ENCODE assay signal across 11 mouse cellular contexts in the genomic region with DNA sequence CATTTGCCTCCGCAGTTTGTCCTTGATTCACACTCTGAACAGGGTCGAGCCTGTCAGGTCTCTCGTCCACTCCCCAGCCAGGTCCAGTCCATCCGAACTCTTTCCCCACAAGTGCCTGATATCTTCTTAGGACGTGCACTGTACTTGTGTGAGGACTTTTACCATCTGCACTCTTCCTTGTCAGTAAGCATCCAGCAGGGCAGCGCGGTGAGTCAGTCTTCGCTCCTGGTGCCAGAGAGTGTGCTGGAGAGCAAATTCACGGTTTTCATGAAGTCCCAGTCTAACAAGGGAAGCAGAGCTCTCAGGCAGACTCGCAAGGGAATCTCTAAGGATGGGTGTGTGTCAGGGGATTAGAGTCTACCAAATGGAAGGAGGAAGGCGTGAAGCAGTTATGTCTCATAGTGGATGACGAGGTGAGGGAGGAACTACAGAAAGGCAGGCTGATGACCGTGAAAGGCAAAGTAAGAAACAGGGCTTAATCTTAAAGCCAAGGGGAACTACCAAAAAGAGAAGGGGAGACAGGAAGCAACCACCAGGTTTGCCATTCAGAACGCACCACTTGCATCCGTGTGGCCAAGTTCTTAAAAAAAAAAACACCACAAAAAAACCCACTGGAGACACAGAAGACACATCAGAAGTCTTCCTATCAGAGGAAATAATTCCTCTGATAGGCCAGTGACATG. TPM values are rescaled to one million over a fixed set of nuclear protein-coding genes. Genes with fewer than 3 reads are reported as not detected.
DNase-seq lines count a peak whose midpoint lies in the region.
"Had no signal": no experiment of that assay in that cellular context is flagged by ENCODE, and none has a peak within 500 bp of the region (broad histone marks: within the 10 kb centered on the region; RNA-seq: fewer than 3 reads in every experiment).

No protein-coding gene starts in this region.

- intact Hi-C loops in left cerebral cortex, postnatal 36 days (cut with DNase I) = no loop called here
- intact Hi-C loops in left cerebral cortex, postnatal 14 days (cut with DNase I) = no loop called here

- DNase-seq in adrenal gland, postnatal 36 days = peak; percentile 36 to 47
- no peak for DNase-seq in adrenal gland, postnatal 4 days (ENCODE audit: low spot score in 2 of 2)
- peak; percentile 14 to 25 for DNase-seq in left cerebral cortex, postnatal 36 days (ENCODE audit: low spot score in 2 of 2)
- no peak for DNase-seq in left cerebral cortex, postnatal 14 days (ENCODE audit: low spot score in 2 of 2)
- peak; percentile 27 for DNase-seq in R1 (ENCODE audit: low read depth, low spot score)
- DNase-seq in naive thymus-derived CD4-positive, alpha-beta T cell, adult 2 months (ENCODE audit: low read depth) = peak; percentile 69
- DNase-seq in kidney, adult 9 months = no peak
- DNase-seq in urinary bladder, postnatal 4 days (ENCODE audit: low spot score in 2 of 2) = no peak
- DNase-seq: kidney, adult 8-10 months; liver, embryonic 13.5 days; lung, postnatal 36 days had no signal

RNA-seq across cellular contexts. Expression of a gene that starts 18.9 kb away (rescaled TPM):
- 10 to 100 TPM; 35.4 to 51.5 TPM for total RNA-seq in adrenal gland, postnatal 36 days (2021)
- total RNA-seq in adrenal gland, postnatal 4 days (2021) = 10 to 100 TPM; 37.1 to 53.9 TPM
- total RNA-seq in left cerebral cortex, postnatal 36 days (2021) = 10 to 100 TPM; 41.7 to 50.6 TPM
- total RNA-seq in left cerebral cortex, postnatal 14 days (2021) = 10 to 100 TPM; 43.8 to 47.5 TPM

RNA-seq across cellular contexts. Expression of a gene that starts 34.9 kb away (rescaled TPM):
- total RNA-seq in adrenal gland, postnatal 36 days (2021) = under 1 TPM in 1 of 2 experiments, not detected in 1; 0.10 TPM
- total RNA-seq in adrenal gland, postnatal 4 days (2021) = under 1 TPM; 0.17 to 0.37 TPM
- under 1 TPM; 0.15 to 0.25 TPM for total RNA-seq in left cerebral cortex, postnatal 36 days (2021)
- total RNA-seq in left cerebral cortex, postnatal 14 days (2021) = under 1 TPM; 0.40 to 0.46 TPM

RNA-seq across cellular contexts. Expression of a gene that starts 40.8 kb away (rescaled TPM):
- not detected for total RNA-seq in adrenal gland, postnatal 36 days (2021)
- not detected for total RNA-seq in adrenal gland, postnatal 4 days (2021)
- total RNA-seq in left cerebral cortex, postnatal 36 days (2021) = not detected
- not detected for total RNA-seq in left cerebral cortex, postnatal 14 days (2021)

RNA-seq across cellular contexts. Expression of a gene that starts 54.5 kb away (rescaled TPM):
- under 1 TPM; 0.23 to 0.33 TPM for total RNA-seq in adrenal gland, postnatal 36 days (2021)
- total RNA-seq in adrenal gland, postnatal 4 days (2021) = under 1 TPM; 0.56 to 0.81 TPM
- total RNA-seq in left cerebral cortex, postnatal 36 days (2021) = under 1 TPM; 0.12 to 0.27 TPM
- under 1 TPM; 0.20 to 0.40 TPM for total RNA-seq in left cerebral cortex, postnatal 14 days (2021)

Comparison
In these comparisons a context has a peak if more than half of its experiments do, and no peak if none do; other contexts are left out.
1. DNase-seq: peak in adrenal gland, postnatal 36 days (2 of 2), left cerebral cortex, postnatal 36 days (2 of 2), R1 (single experiment) and naive thymus-derived CD4-positive, alpha-beta T cell, adult 2 months (single experiment); none in adrenal gland, postnatal 4 days (0 of 2), left cerebral cortex, postnatal 14 days (0 of 2), kidney, adult 9 months (single experiment) and urinary bladder, postnatal 4 days (0 of 2).